Mouse (Mus musculus) left cerebral cortex, postnatal 25 days (tissue): ENCODE data around the gene Tbc1d9. TPM values are rescaled to one million over a fixed set of nuclear protein-coding genes. Genes with fewer than 3 reads are reported as not detected.
"Not testable (repeated sequence)": the region's sequence is repeated elsewhere in the genome, so short reads cannot be mapped to it uniquely, and the experiment has no call there.

Experiments used
- DNase-seq, 2 experiments: peaks; one replicate each; pipeline ENCODE4 v3.0.0; 2022; ENCODE audit warnings: low spot score in 2 of 2, mixed read lengths in 1 of 2
- intact Hi-C: fragments of 180-260 bp; cut with DNase I; formaldehyde crosslinking; loops from one replicate; pipeline ENCODE4 v1.15.1; 2025
- total RNA-seq, 2 experiments: library from RNA; stranded (reverse); gene quantifications; 2 replicates each; pipeline ENCODE4 v1.2.3; 2021

The Tbc1d9 gene
- total RNA-seq, 2 experiments from 2014 or later = 98.7 to 106 TPM

DNA sequence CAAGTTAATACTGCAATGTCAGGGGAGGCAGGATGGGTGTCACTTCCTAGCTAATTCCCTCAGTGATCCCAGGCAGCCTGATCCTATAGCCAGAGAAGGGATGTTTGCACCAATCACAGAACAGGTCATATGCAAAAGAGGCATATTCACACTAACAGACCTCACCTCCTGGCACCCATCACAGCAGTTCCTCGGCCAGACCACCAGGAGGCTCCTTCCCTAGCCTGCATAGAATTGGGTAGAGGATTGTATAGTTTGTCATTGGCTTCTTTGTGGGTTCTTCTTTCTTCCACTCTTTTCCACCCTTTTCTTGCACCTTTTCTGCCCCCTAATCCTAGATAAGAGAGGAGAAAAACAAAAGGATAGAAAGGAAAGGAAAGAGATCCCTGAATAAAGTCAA is 135.0 kb downstream of the Tbc1d9 start:
- intact Hi-C loops = loop anchor here (5.0 kb wide), 1 partner anchor 42 kb away; no protein-coding TSS in a partner anchor

GRCm38 (mm10) chr8:83304946-83305345 is 139.8 kb downstream of the Tbc1d9 start:
- intact Hi-C loops = loop anchor here (5.0 kb wide), 1 partner anchor 37 kb away; no protein-coding TSS in a partner anchor
- no peak for DNase-seq

More for the DNA sequence above, 135.0 kb downstream of the Tbc1d9 start:
- no peak for DNase-seq

DNA sequence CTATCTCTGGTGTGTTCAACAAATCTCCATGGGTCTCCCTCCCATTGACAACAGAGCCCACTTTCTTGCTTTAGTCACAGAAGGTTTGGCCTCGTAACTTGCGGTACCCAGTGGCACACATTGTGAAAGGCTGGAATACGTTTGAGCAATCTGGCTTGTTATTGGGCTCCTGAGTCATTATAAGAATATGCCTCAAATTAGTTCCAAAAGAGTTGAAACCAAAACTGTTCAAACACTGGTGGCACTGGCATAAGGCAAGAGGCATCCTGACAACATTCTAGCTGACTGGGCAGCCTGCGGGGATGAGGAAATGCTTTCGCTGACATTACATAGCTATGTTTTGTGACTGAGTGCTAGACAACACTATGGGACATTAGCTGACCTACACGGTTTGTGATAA is 144.7 kb downstream of the Tbc1d9 start:
- DNase-seq = no peak
- intact Hi-C loops = no loop called here

- DNase-seq, intact Hi-C loops: not testable (repeated sequence)
These were observed 149.9 kb downstream of the Tbc1d9 start for GRCm38 (mm10) chr8:83315084-83315483.

DNA sequence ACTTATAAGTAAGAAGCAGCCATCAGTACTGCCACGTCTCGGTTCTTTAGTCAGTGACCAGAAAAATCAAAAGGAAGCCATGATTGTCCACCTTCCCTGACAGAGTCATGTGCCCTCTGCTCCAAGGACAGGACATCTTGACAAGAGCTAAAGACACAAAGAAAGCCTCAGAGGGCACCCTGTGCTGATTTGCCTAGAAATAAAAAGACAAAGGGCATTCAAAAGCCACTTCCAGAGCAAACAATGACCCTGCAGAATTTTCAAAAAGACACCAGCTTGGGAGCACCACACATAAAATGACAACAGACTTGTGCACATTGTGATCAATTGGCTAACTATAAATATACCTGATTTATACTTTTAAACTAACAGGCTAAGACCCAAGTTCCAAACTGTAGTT is 150.5 kb downstream of the Tbc1d9 start:
- intact Hi-C loops = no loop called here
- DNase-seq = no peak

- intact Hi-C loops = no loop called here
These were observed 155.4 kb downstream of the Tbc1d9 start for GRCm38 (mm10) chr8:83320543-83320942.

GRCm38 (mm10) chr8:83322374-83322773 is 157.2 kb downstream of the Tbc1d9 start:
- DNase-seq = no peak
- intact Hi-C loops = no loop called here

More at GRCm38 (mm10) chr8:83320543-83320942, 155.4 kb downstream of the Tbc1d9 start:
- DNase-seq = no peak

Other genes with a start within 250 kb of the Tbc1d9 start
- 1 to 10 TPM; 1.6 to 3.0 TPM for gene Gm10645, start 818 bp downstream of the Tbc1d9 start, total RNA-seq
- not detected for gene Ucp1, start 125.0 kb downstream of the Tbc1d9 start, total RNA-seq
- 10 to 100 TPM; 12.3 to 14.2 TPM for gene Elmod2, start 167.1 kb downstream of the Tbc1d9 start, total RNA-seq
- gene Mgat4d, start 183.1 kb downstream of the Tbc1d9 start, total RNA-seq = not detected
- gene Clgn, start 224.5 kb downstream of the Tbc1d9 start, total RNA-seq = 1 to 10 TPM; 7.7 to 9.2 TPM